Mouse (Mus musculus) forebrain, embryonic 14.5 days (tissue): ENCODE measurements around the gene Ccnl2. TPM values are rescaled to one million over a fixed set of nuclear protein-coding genes. Genes with fewer than 3 reads are reported as not detected.

Experiments used
- ATAC-seq: fragments of 200-750 bp; cut with Nextera tagmentation; 2 replicates; pipeline ENCODE4 v1.8.0; 2017; ENCODE audit warnings: mild to moderate bottlenecking, moderate library complexity
- DNase-seq: peaks from one replicate; pipeline ENCODE4 v3.0.0-alpha.2; 2015; ENCODE audit warnings: low spot score
- H3K27ac ChIP-seq: fragments of 300-500 bp; sonication (generic); 2 replicates; pipeline ENCODE4 v1.5.1; 2014; ENCODE audit warnings: low read depth, mild to moderate bottlenecking, control low read depth, low read length, moderate library complexity
- H3K27me3 ChIP-seq: fragments of 300-500 bp; sonication (generic); replicated peaks from 2 replicates; pipeline ENCODE4 v1.6.1; 2014; ENCODE audit warnings: low read length, control low read depth, mixed read lengths; ENCODE audit not compliant: control insufficient read depth, insufficient read depth
- H3K36me3 ChIP-seq: fragments of 300-500 bp; sonication (generic); 2 replicates; pipeline ENCODE4 v1.6.1; 2014; ENCODE audit warnings: low read length, control low read depth; ENCODE audit not compliant: control insufficient read depth, insufficient read depth
- H3K4me1 ChIP-seq: fragments of 300-500 bp; sonication (generic); 2 replicates; pipeline ENCODE4 v1.6.1; 2014; ENCODE audit warnings: antibody characterized with exemption, low read length, control low read depth; ENCODE audit not compliant: control insufficient read depth, insufficient read depth
- H3K4me2 ChIP-seq: fragments of 300-500 bp; sonication (generic); 2 replicates; pipeline ENCODE4 v1.6.1; 2014; ENCODE audit warnings: mild to moderate bottlenecking, control low read depth, low read length
- H3K4me3 ChIP-seq: fragments of 300-500 bp; sonication (generic); 2 replicates; pipeline ENCODE4 v1.5.1; 2014; ENCODE audit warnings: low read depth, low read length, control low read depth
- H3K9ac ChIP-seq: fragments of 300-500 bp; sonication (generic); 2 replicates; pipeline ENCODE4 v1.6.1; 2014; ENCODE audit warnings: mild to moderate bottlenecking, low read length, control low read depth, moderate library complexity
- H3K9me3 ChIP-seq: fragments of 300-500 bp; sonication (generic); replicated peaks from 2 replicates; pipeline ENCODE4 v1.6.1; 2016; ENCODE audit warnings: low read length, control low read depth, mixed read lengths; ENCODE audit not compliant: control insufficient read depth
- WGBS: fragments of 180-500 bp; shearing (Covaris S2); extraction: QIAGEN DNeasy Blood & Tissue Kit; methylation state at CpG from one replicate; pipeline ENCODE4 v1.1.7; 2014; 5-methylcytosine and 5-hydroxymethylcytosine counted together
- polyA plus RNA-seq: library from polyadenylated mRNA; unstranded; fragments of >200 nt; fragmentation: Nextera tagmentation; extraction: Ambion mirVana; gene quantifications from 2 replicates; pipeline ENCODE4 v1.2.1, GENCODE M21; 2014

The Ccnl2 gene
- polyA plus RNA-seq, 1 experiment from 2014 or later: 119 TPM

- Histone ChIP-seq H3K4me2 (peak within 1 kb of the TSS; percentile 83), H3K27ac (peak within 1 kb of the TSS; percentile 57), H3K4me3 (peak within 1 kb of the TSS; percentile 83), H3K36me3 (peaks cover 22% of the 10 kb centered on the region), H3K27me3 (no peaks in the 10 kb centered on the region), H3K9me3 (no peaks in the 10 kb centered on the region), H3K9ac (peak within 1 kb of the TSS; percentile 86), H3K4me1 (peaks cover 11% of the 10 kb centered on the region)
- 7% methylated on average over 12 of the region's 12 CpGs for WGBS
- DNase-seq: peak; percentile 32
- peak; percentile 1; the same call in 1 of the 2 replicates for ATAC-seq
These were observed 9.4 kb upstream of the Ccnl2 start, which contains the start of gene Mrpl20 for GRCm38 (mm10) chr4:155802741-155803339. Gene Mrpl20 (plus strand): TSS chr4:155802878.

- H3K9ac ChIP-seq: peak overlapping the region; percentile 86
- H3K4me2 ChIP-seq: peak overlapping the region; percentile 83
- peak overlapping the region; percentile 57 for H3K27ac ChIP-seq
- peak; percentile 98 for ATAC-seq
- H3K27me3 ChIP-seq: no peaks in the 10 kb centered on the region
- under 1% methylated on average over 57 of the region's 58 CpGs for WGBS
- no peaks in the 10 kb centered on the region for H3K9me3 ChIP-seq
- peak overlapping the region; percentile 83 for H3K4me3 ChIP-seq
- DNase-seq: peak; percentile 96
- H3K4me1 ChIP-seq: peaks cover 11% of the 10 kb centered on the region
- H3K36me3 ChIP-seq: peaks cover 29% of the 10 kb centered on the region
These were observed 8.8 kb upstream of the Ccnl2 start for GRCm38 (mm10) chr4:155803340-155804041.

- peaks cover 54% of the 10 kb centered on the region for H3K36me3 ChIP-seq
- H3K4me1 ChIP-seq: peaks cover 13% of the 10 kb centered on the region
- no peak overlapping the region for H3K4me2 ChIP-seq
- ATAC-seq: no peak
- no peak overlapping the region for H3K4me3 ChIP-seq
- DNase-seq: no peak
- H3K27ac ChIP-seq: no peak overlapping the region
- H3K9me3 ChIP-seq: no peaks in the 10 kb centered on the region
- no peaks in the 10 kb centered on the region for H3K27me3 ChIP-seq
- 88% methylated on average over 3 of the region's 3 CpGs for WGBS
- H3K9ac ChIP-seq: no peak overlapping the region
These were observed 4.4 kb upstream of the Ccnl2 start for GRCm38 (mm10) chr4:155807841-155808240.

GRCm38 (mm10) chr4:155812665-155813181 lies 434 bp downstream of the Ccnl2 start:
- Histone ChIP-seq H3K36me3 (peaks cover 77% of the 10 kb centered on the region), H3K4me2 (peak overlapping the region; percentile 93), H3K9ac (peak overlapping the region; percentile 100), H3K4me1 (peaks cover 16% of the 10 kb centered on the region), H3K9me3 (no peaks in the 10 kb centered on the region), H3K27me3 (no peaks in the 10 kb centered on the region), H3K27ac (peak overlapping the region; percentile 86), H3K4me3 (peak overlapping the region; percentile 100)
- ATAC-seq (peak; percentile 42; the same call in 1 of the 2 replicates), DNase-seq (peak; percentile 41)
- under 1% methylated on average over 42 of the region's 49 CpGs for WGBS

GRCm38 (mm10) chr4:155817533-155817932 lies 5.2 kb downstream of the Ccnl2 start:
- WGBS: 57% methylated on average over 4 of the region's 4 CpGs
- no peak for ATAC-seq

GRCm38 (mm10) chr4:155821025-155821424 lies 8.7 kb downstream of the Ccnl2 start:
- Histone ChIP-seq H3K4me3 (no peak overlapping the region), H3K27me3 (no peaks in the 10 kb centered on the region), H3K9me3 (no peaks in the 10 kb centered on the region), H3K27ac (no peak overlapping the region), H3K4me1 (no peaks in the 10 kb centered on the region), H3K4me2 (no peak overlapping the region), H3K9ac (no peak overlapping the region), H3K36me3 (peaks cover 93% of the 10 kb centered on the region)
- DNase-seq (no peak), ATAC-seq (no peak)
- 80% methylated on average over 7 of the region's 7 CpGs for WGBS

More at GRCm38 (mm10) chr4:155817533-155817932, 5.2 kb downstream of the Ccnl2 start:
- H3K9ac ChIP-seq: no peak overlapping the region
- H3K9me3 ChIP-seq: no peaks in the 10 kb centered on the region
- peaks cover 89% of the 10 kb centered on the region for H3K36me3 ChIP-seq
- peaks cover 11% of the 10 kb centered on the region for H3K4me1 ChIP-seq
- no peak for DNase-seq
- no peak overlapping the region for H3K4me3 ChIP-seq
- H3K27ac ChIP-seq: no peak overlapping the region
- no peaks in the 10 kb centered on the region for H3K27me3 ChIP-seq
- no peak overlapping the region for H3K4me2 ChIP-seq

- Histone ChIP-seq H3K4me3 (no peak overlapping the region), H3K36me3 (peaks cover 85% of the 10 kb centered on the region), H3K9ac (no peak overlapping the region), H3K27me3 (no peaks in the 10 kb centered on the region), H3K27ac (no peak overlapping the region), H3K9me3 (no peaks in the 10 kb centered on the region), H3K4me2 (no peak overlapping the region), H3K4me1 (no peaks in the 10 kb centered on the region)
- DNase-seq (no peak), ATAC-seq (no peak)
- WGBS: 96% methylated on average over 16 of the region's 16 CpGs
These were observed 11.2 kb downstream of the Ccnl2 start for GRCm38 (mm10) chr4:155823443-155823842.

GRCm38 (mm10) chr4:155829866-155830265 lies 17.6 kb downstream of the Ccnl2 start:
- Histone ChIP-seq H3K4me2 (no peak overlapping the region), H3K4me3 (no peak overlapping the region), H3K4me1 (peaks cover 13% of the 10 kb centered on the region), H3K36me3 (peaks cover 38% of the 10 kb centered on the region), H3K27ac (no peak overlapping the region), H3K9ac (no peak overlapping the region), H3K9me3 (no peaks in the 10 kb centered on the region), H3K27me3 (no peaks in the 10 kb centered on the region)
- 93% methylated on average over 4 of the region's 4 CpGs for WGBS
- ATAC-seq (no peak), DNase-seq (no peak)

GRCm38 (mm10) chr4:155830596-155830995 lies 18.3 kb downstream of the Ccnl2 start:
- Histone ChIP-seq H3K36me3 (peaks cover 34% of the 10 kb centered on the region), H3K4me1 (peaks cover 13% of the 10 kb centered on the region), H3K27ac (no peak overlapping the region), H3K9ac (peak overlapping the region; percentile 90), H3K27me3 (no peaks in the 10 kb centered on the region), H3K4me3 (peak overlapping the region; percentile 80), H3K9me3 (no peaks in the 10 kb centered on the region), H3K4me2 (peak overlapping the region; percentile 98)
- ATAC-seq (no peak), DNase-seq (no peak)
- 61% methylated on average over 8 of the region's 8 CpGs for WGBS
